Mouse (Mus musculus) CH12.LX (cell line): Measurements from ENCODE around the gene 5730596B20Rik. TPM values are rescaled to one million over a fixed set of nuclear protein-coding genes. Genes with fewer than 3 reads are reported as not detected.

Experiments used
- DNase-seq: peaks from one replicate; pipeline ENCODE4 v3.0.0-alpha.2; 2013; ENCODE audit errors: extremely low read depth
- H3K27ac ChIP-seq: 2 replicates; pipeline ENCODE4 v1.5.1; 2012; ENCODE audit warnings: low read depth, mild to moderate bottlenecking, control low read depth, moderate library complexity; ENCODE audit not compliant: insufficient read depth
- H3K27me3 ChIP-seq: replicated peaks from 2 replicates; pipeline ENCODE3; 2012; ENCODE audit warnings: inconsistent platforms
- H3K36me3 ChIP-seq, 2 experiments: replicated peaks in 1 of 2; 2 replicates each; pipeline versions ENCODE3 to v1.6.1; 2012; ENCODE audit warnings: inconsistent platforms in 1 of 2, low read length in 1 of 2, mild to moderate bottlenecking in 1 of 2, mixed read lengths in 1 of 2, moderate library complexity in 1 of 2; ENCODE audit not compliant: control insufficient read depth in 1 of 2, insufficient read depth in 1 of 2
- H3K4me1 ChIP-seq, 2 experiments: 2 replicates each; pipeline ENCODE4 v1.6.1; 2012; ENCODE audit warnings: inconsistent platforms in 1 of 2, moderate library complexity in 1 of 2; ENCODE audit not compliant: insufficient read depth in 2 of 2, control insufficient read depth in 1 of 2
- H3K4me2 ChIP-seq: 2 replicates; pipeline ENCODE4 v1.6.1; 2012; ENCODE audit warnings: low read depth, mild to moderate bottlenecking, control low read depth; ENCODE audit not compliant: poor library complexity, insufficient read depth, severe bottlenecking
- H3K4me3 ChIP-seq, 3 experiments: fragments of 150-350 bp in 1 of 3; sonication (generic) in 1 of 3; replicated peaks in 1 of 3; 2 replicates each; pipeline versions ENCODE3 to v1.5.1; 2011 to 2012; ENCODE audit warnings: low read depth in 2 of 3, low read length in 2 of 3, mild to moderate bottlenecking in 2 of 3, moderate library complexity in 2 of 3, control low read depth in 1 of 3, improper control_type of control experiment in 1 of 3, inconsistent platforms in 1 of 3, mixed read lengths in 1 of 3; ENCODE audit not compliant: poor library complexity in 1 of 3
- H3K79me2 ChIP-seq: replicated peaks from 2 replicates; pipeline ENCODE4 v1.6.1; 2012; ENCODE audit warnings: mild to moderate bottlenecking, moderate library complexity; ENCODE audit not compliant: control insufficient read depth, poor library complexity, insufficient read depth, severe bottlenecking; ENCODE audit errors: extremely low read depth
- H3K9ac ChIP-seq: 2 replicates; pipeline ENCODE4 v1.6.1; 2012; ENCODE audit warnings: low read depth, mild to moderate bottlenecking, control low read depth, moderate library complexity; ENCODE audit not compliant: insufficient read depth
- H3K9me3 ChIP-seq: replicated peaks from 2 replicates; pipeline ENCODE3; 2012; ENCODE audit warnings: low read length, inconsistent platforms, mixed read lengths
- BHLHE40 ChIP-seq: IDR thresholded peaks from 2 replicates; pipeline ENCODE4 v1.6.1; 2011; ENCODE audit warnings: mild to moderate bottlenecking, low read depth, low read length, improper control_type of control experiment
- CHD1 ChIP-seq: IDR thresholded peaks from 2 replicates; pipeline ENCODE4 v1.6.1; 2012; ENCODE audit warnings: low read depth, low read length, improper control_type of control experiment, inconsistent platforms
- CHD2 ChIP-seq: IDR thresholded peaks from 2 replicates; pipeline ENCODE4 v1.6.1; 2011; ENCODE audit warnings: low read length, improper control_type of control experiment
- CTCF ChIP-seq, 2 experiments: IDR thresholded peaks in 1 of 2; conservative IDR thresholded peaks in 1 of 2; 2 replicates each; pipeline ENCODE4 v1.5.1; 2011 to 2012; ENCODE audit warnings: low read depth in 2 of 2, low read length in 2 of 2, improper control_type of control experiment in 1 of 2, inconsistent platforms in 1 of 2, mild to moderate bottlenecking in 1 of 2, moderate library complexity in 1 of 2
- E2F4 ChIP-seq: IDR thresholded peaks from 2 replicates; pipeline ENCODE4 v1.6.1; 2011; ENCODE audit warnings: low read depth, low read length, improper control_type of control experiment; ENCODE audit not compliant: insufficient replicate concordance
- ELF1 ChIP-seq: IDR thresholded peaks from 2 replicates; pipeline ENCODE4 v1.6.1; 2014; ENCODE audit warnings: low read depth, mild to moderate bottlenecking, inconsistent platforms, low read length, improper control_type of control experiment
- EP300 ChIP-seq: IDR thresholded peaks from 2 replicates; pipeline ENCODE4 v1.6.1; 2011; ENCODE audit warnings: low read length, improper control_type of control experiment
- ETS1 ChIP-seq: conservative IDR thresholded peaks from 2 replicates; pipeline ENCODE4 v1.6.1; 2012; ENCODE audit warnings: low read depth, mild to moderate bottlenecking, inconsistent platforms, low read length, improper control_type of control experiment, moderate library complexity
- HCFC1 ChIP-seq: IDR thresholded peaks from 2 replicates; pipeline ENCODE4 v1.6.1; 2012; ENCODE audit warnings: low read depth, mild to moderate bottlenecking, inconsistent platforms, low read length, improper control_type of control experiment
- IRF4 ChIP-seq: IDR thresholded peaks from 2 replicates; pipeline ENCODE4 v1.6.1; 2014; ENCODE audit warnings: low read depth, mild to moderate bottlenecking, inconsistent platforms, low read length, improper control_type of control experiment
- JUN ChIP-seq: IDR thresholded peaks from 2 replicates; pipeline ENCODE4 v1.6.1; 2011; ENCODE audit warnings: low read depth, mild to moderate bottlenecking, low read length, improper control_type of control experiment, moderate library complexity; ENCODE audit not compliant: insufficient read depth
- KAT2A ChIP-seq: IDR thresholded peaks from 2 replicates; pipeline ENCODE4 v1.6.1; 2012; ENCODE audit warnings: low read length, improper control_type of control experiment, inconsistent platforms; ENCODE audit not compliant: insufficient replicate concordance
- MAFK ChIP-seq: IDR thresholded peaks from 2 replicates; pipeline ENCODE4 v1.6.1; 2011; ENCODE audit warnings: low read length, improper control_type of control experiment; ENCODE audit not compliant: insufficient replicate concordance
- MAX ChIP-seq: IDR thresholded peaks from 2 replicates; pipeline ENCODE4 v1.6.1; 2011; ENCODE audit warnings: low read length, improper control_type of control experiment
- MAZ ChIP-seq: IDR thresholded peaks from 2 replicates; pipeline ENCODE4 v1.6.1; 2012; ENCODE audit warnings: low read depth, mild to moderate bottlenecking, inconsistent platforms, low read length, improper control_type of control experiment, moderate library complexity
- MEF2A ChIP-seq: IDR thresholded peaks from 2 replicates; pipeline ENCODE4 v1.6.1; 2014; ENCODE audit warnings: low read depth, mild to moderate bottlenecking, inconsistent platforms, low read length, improper control_type of control experiment, borderline replicate concordance
- MXI1 ChIP-seq: IDR thresholded peaks from 2 replicates; pipeline ENCODE4 v1.6.1; 2011; ENCODE audit warnings: mild to moderate bottlenecking, low read depth, low read length, improper control_type of control experiment
- MYC ChIP-seq: IDR thresholded peaks from 2 replicates; pipeline ENCODE4 v1.6.1; 2011; ENCODE audit warnings: low read depth, mild to moderate bottlenecking, improper control_type of control experiment, low read length
- NRF1 ChIP-seq: IDR thresholded peaks from 2 replicates; pipeline ENCODE4 v1.6.1; 2014; ENCODE audit warnings: low read depth, mild to moderate bottlenecking, inconsistent platforms, low read length, improper control_type of control experiment, moderate library complexity
- PAX5 ChIP-seq: IDR thresholded peaks from 2 replicates; pipeline ENCODE4 v1.6.1; 2012; ENCODE audit warnings: low read length, inconsistent platforms, mixed read lengths
- POLR2A ChIP-seq: IDR thresholded peaks from 2 replicates; pipeline ENCODE4 v1.6.1; 2011; ENCODE audit warnings: low read depth, mild to moderate bottlenecking, improper control_type of control experiment, low read length
- POLR2AphosphoS2 ChIP-seq: IDR thresholded peaks from 2 replicates; pipeline ENCODE4 v1.6.1; 2011; ENCODE audit warnings: low read depth, low read length, improper control_type of control experiment
- RAD21 ChIP-seq: IDR thresholded peaks from 2 replicates; pipeline ENCODE4 v1.6.1; 2011; ENCODE audit warnings: low read depth, mild to moderate bottlenecking, low read length, improper control_type of control experiment, moderate library complexity
- RCOR1 ChIP-seq: conservative IDR thresholded peaks from 2 replicates; pipeline ENCODE4 v1.6.1; 2012; ENCODE audit warnings: low read depth, mild to moderate bottlenecking, inconsistent platforms, low read length, improper control_type of control experiment
- SIN3A ChIP-seq: IDR thresholded peaks from 2 replicates; pipeline ENCODE4 v1.6.1; 2012; ENCODE audit warnings: low read length, improper control_type of control experiment, inconsistent platforms
- SMC3 ChIP-seq: IDR thresholded peaks from 2 replicates; pipeline ENCODE4 v1.6.1; 2011; ENCODE audit warnings: low read depth, low read length, improper control_type of control experiment
- TBP ChIP-seq: conservative IDR thresholded peaks from 2 replicates; pipeline ENCODE4 v1.6.1; 2011; ENCODE audit warnings: low read depth, low read length, improper control_type of control experiment
- TCF12 ChIP-seq: IDR thresholded peaks from 2 replicates; pipeline ENCODE4 v1.6.1; 2014; ENCODE audit warnings: low read depth, mild to moderate bottlenecking, inconsistent platforms, low read length, improper control_type of control experiment
- UBTF ChIP-seq: IDR thresholded peaks from 2 replicates; pipeline ENCODE4 v1.6.1; 2012; ENCODE audit warnings: low read depth, mild to moderate bottlenecking, inconsistent platforms, low read length, improper control_type of control experiment, moderate library complexity
- USF1 ChIP-seq: IDR thresholded peaks from 2 replicates; pipeline ENCODE4 v1.6.1; 2014; ENCODE audit warnings: low read depth, mild to moderate bottlenecking, inconsistent platforms, low read length, improper control_type of control experiment
- USF2 ChIP-seq: conservative IDR thresholded peaks from 2 replicates; pipeline ENCODE4 v1.6.1; 2011; ENCODE audit warnings: low read depth, low read length, improper control_type of control experiment
- ZC3H11A ChIP-seq: IDR thresholded peaks from 2 replicates; pipeline ENCODE4 v1.6.1; 2012; ENCODE audit warnings: low read depth, mild to moderate bottlenecking, inconsistent platforms, low read length, improper control_type of control experiment
- ZKSCAN1 ChIP-seq: IDR thresholded peaks from 2 replicates; pipeline ENCODE4 v1.6.1; 2012; ENCODE audit warnings: low read depth, inconsistent platforms, low read length, improper control_type of control experiment, borderline replicate concordance
- ZMIZ1 ChIP-seq: IDR thresholded peaks from 2 replicates; pipeline ENCODE4 v1.6.1; 2012; ENCODE audit warnings: low read depth, mild to moderate bottlenecking, inconsistent platforms, low read length, improper control_type of control experiment
- ZNF384 ChIP-seq: IDR thresholded peaks from 2 replicates; pipeline ENCODE4 v1.6.1; 2012; ENCODE audit warnings: low read depth, low read length, improper control_type of control experiment, inconsistent platforms
- dilution Hi-C: fragments of 300-500 bp; cut with MboI; formaldehyde crosslinking; loops from 2 replicates; pipeline ENCODE4 v1.14.3; 2020; ENCODE audit warnings: low sequenced_read_pairs; ENCODE audit not compliant: extremely low pct_unique_long_range_greater_than_20kb, extremely low pct_ligation_motif_present
- in situ Hi-C: fragments of 300-500 bp; cut with MboI; formaldehyde crosslinking; loops from 3 replicates; pipeline ENCODE4 v1.14.3; 2019; ENCODE audit warnings: low sequenced_read_pairs, low pct_ligation_motif_present, low pct_unique_long_range_greater_than_20kb, mixed read lengths
- polyA plus RNA-seq: library from polyadenylated mRNA; unstranded; fragments of >175 nt; gene quantifications from 2 replicates; pipeline ENCODE4 v1.2.1, GENCODE M21; 2012; ENCODE audit warnings: low read depth; ENCODE audit not compliant: insufficient read length
- total RNA-seq, 2 experiments: library from RNA; depleted of rRNA; stranded (reverse); fragments of 300-350 nt in 1 of 2; fragments of >200 nt in 1 of 2; gene quantifications; 2 replicates each; pipeline ENCODE4 v1.2.3; 2012 to 2014

5730596B20Rik gene
- total and polyA plus RNA-seq, 3 experiments = 0.07 TPM; not detected in 2

DNA sequence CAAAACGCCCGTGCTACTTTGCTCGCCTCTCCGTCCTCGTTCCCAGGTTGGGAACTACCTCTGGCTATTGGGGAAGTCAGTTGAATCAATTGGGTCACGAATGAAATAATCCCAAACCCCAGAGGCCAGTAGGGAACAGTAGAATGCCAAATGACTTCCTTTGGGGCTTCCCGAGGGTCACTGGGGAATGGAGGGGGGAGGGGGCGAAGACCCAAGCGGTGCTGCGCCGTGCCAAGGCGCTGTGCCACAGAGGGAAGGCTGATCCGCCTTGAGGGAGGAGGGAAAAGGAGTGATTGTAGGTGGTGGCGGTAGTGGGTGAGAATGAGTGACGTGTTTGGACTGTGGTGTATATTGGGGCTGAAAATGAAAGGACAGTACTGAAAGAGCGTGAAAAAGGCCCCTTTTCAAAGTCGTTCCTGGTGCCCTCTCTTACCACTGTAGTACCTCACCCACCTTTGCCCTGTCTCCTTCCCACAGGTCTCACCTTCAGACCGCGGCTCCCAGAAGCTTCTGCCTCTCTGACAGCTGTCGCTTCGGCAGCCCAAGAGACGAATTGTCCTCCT is 35.3 kb downstream of the 5730596B20Rik start:
- Histone ChIP-seq H3K9ac (peak overlapping the region; percentile 41), H3K4me1 (peaks cover 4 to 17% of the 10 kb centered on the region in 2 experiments; a peak in 2 of 4 replicates), H3K27ac (peak overlapping the region; percentile 75), H3K9me3 (peaks cover 28% of the 10 kb centered on the region), H3K27me3 (peaks cover 2% of the 10 kb centered on the region), H3K4me3 (peak overlapping the region in 2 of 3 experiments; percentile 53 to 57), H3K79me2 (no peaks in the 10 kb centered on the region), H3K4me2 (peak overlapping the region; percentile 59; the same call in 1 of the 2 replicates), H3K36me3 (peaks cover 0 to 6% of the 10 kb centered on the region in 2 experiments)
- in situ Hi-C loops (loop anchor here (10.0 to 25.0 kb wide), 2 partner anchors 200 to 348 kb away; partner anchors contain the start of gene Skap2), dilution Hi-C loops (no loop called here)
- no peak for DNase-seq
- TF ChIP-seq POLR2AphosphoS2 (no peak), MEF2A (no peak), KAT2A (no peak), NRF1 (no peak), ZKSCAN1 (no peak), ZMIZ1 (peak; percentile 28; the same call in 1 of the 2 replicates), CHD1 (no peak), CHD2 (no peak), SIN3A (no peak; the same call in 1 of the 2 replicates), MAZ (no peak), MAX (no peak), ZC3H11A (no peak), ELF1 (no peak), HCFC1 (no peak), ZNF384 (no peak), USF2 (no peak), TBP (no peak; the same call in 1 of the 2 replicates), RCOR1 (no peak), MAFK (no peak), TCF12 (no peak), RAD21 (no peak), SMC3 (no peak), PAX5 (no peak), BHLHE40 (0 out of 2 replicates have a peak, but pooled peaks have one; percentile 13), MXI1 (no peak), JUN (no peak), MYC (no peak), USF1 (no peak), UBTF (0 out of 2 replicates have a peak, but pooled peaks have one; percentile 39), EP300 (no peak), POLR2A (no peak), E2F4 (no peak), CTCF (conservative IDR thresholded peaks at IDR 0.05 in 1 of 2, IDR thresholded peaks at IDR 0.05 in 1 of 2; ENCODE audit: low read depth in 2 of 2, low read length in 2 of 2) (no peak), ETS1 (no peak), IRF4 (0 out of 2 replicates have a peak, but pooled peaks have one; percentile 21)
